Mouse (Mus musculus) E14TG2a.4 (cell line): ENCODE data around the gene Acsbg1.

Experiments used
- H3K27me3 ChIP-seq: 2 replicates; pipeline ENCODE4 v1.6.1; 2014; ENCODE audit warnings: low read length, control low read depth; ENCODE audit not compliant: insufficient read depth
- H3K36me3 ChIP-seq: 2 replicates; pipeline ENCODE4 v1.6.1; 2014; ENCODE audit warnings: low read length, control low read depth; ENCODE audit not compliant: insufficient read depth
- H3K4me1 ChIP-seq: replicated peaks from 2 replicates; pipeline ENCODE4 v1.6.1; 2014; ENCODE audit warnings: low read depth, low read length, control low read depth
- H3K4me3 ChIP-seq: replicated peaks from 2 replicates; pipeline ENCODE4 v1.5.1; 2014; ENCODE audit warnings: mild to moderate bottlenecking, low read length
- H3K9me3 ChIP-seq: 2 replicates; pipeline ENCODE4 v1.6.1; 2014; ENCODE audit warnings: low read length, control low read depth
- CTCF ChIP-seq: conservative IDR thresholded peaks from 2 replicates; pipeline ENCODE4 v1.5.1; 2014; ENCODE audit warnings: low read length
- NANOG ChIP-seq: IDR thresholded peaks from 2 replicates; pipeline ENCODE4 v1.6.1; 2014; ENCODE audit warnings: borderline replicate concordance, low read length, mixed read lengths
- POU5F1 ChIP-seq: IDR thresholded peaks from 2 replicates; pipeline ENCODE4 v1.6.1; 2014; ENCODE audit warnings: low read length, borderline replicate concordance

Gene Acsbg1

GRCm38 (mm10) chr9:54656402-54656801 lies 5.3 kb downstream of the Acsbg1 start:
- TF ChIP-seq CTCF (no peak), POU5F1 (no peak), NANOG (no peak)
- no peaks in the 10 kb centered on the region for H3K9me3 ChIP-seq
- no peaks in the 10 kb centered on the region for H3K36me3 ChIP-seq
- H3K4me3 ChIP-seq: no peak overlapping the region
- H3K27me3 ChIP-seq: peaks cover 6% of the 10 kb centered on the region; the same call in 1 of the 2 replicates
- peaks cover 2% of the 10 kb centered on the region for H3K4me1 ChIP-seq

- Histone ChIP-seq H3K4me3 (no peak overlapping the region), H3K36me3 (no peaks in the 10 kb centered on the region), H3K27me3 (0 out of 2 replicates have a peak, but pooled peaks cover 4% of the 10 kb centered on the region), H3K4me1 (no peaks in the 10 kb centered on the region), H3K9me3 (no peaks in the 10 kb centered on the region)
- no peak for TF ChIP-seq NANOG
- TF ChIP-seq POU5F1: no peak
- TF ChIP-seq CTCF: no peak
Measured at GRCm38 (mm10) chr9:54655846-54656245, 5.8 kb downstream of the Acsbg1 start.

GRCm38 (mm10) chr9:54652778-54653177 lies 8.9 kb downstream of the Acsbg1 start:
- Histone ChIP-seq H3K9me3 (no peaks in the 10 kb centered on the region), H3K27me3 (peaks cover 3% of the 10 kb centered on the region; the same call in 1 of the 2 replicates), H3K36me3 (no peaks in the 10 kb centered on the region), H3K4me1 (no peaks in the 10 kb centered on the region), H3K4me3 (no peak overlapping the region)
- TF ChIP-seq CTCF: no peak
- TF ChIP-seq NANOG: no peak
- no peak for TF ChIP-seq POU5F1

- no peak overlapping the region for H3K4me3 ChIP-seq
- H3K9me3 ChIP-seq: no peaks in the 10 kb centered on the region
- H3K4me1 ChIP-seq: no peaks in the 10 kb centered on the region
- H3K36me3 ChIP-seq: no peaks in the 10 kb centered on the region
- H3K27me3 ChIP-seq: peaks cover 12% of the 10 kb centered on the region
- TF ChIP-seq POU5F1: no peak
- no peak for TF ChIP-seq CTCF
- TF ChIP-seq NANOG: no peak
Measured at GRCm38 (mm10) chr9:54649360-54649759, 12.3 kb downstream of the Acsbg1 start.

GRCm38 (mm10) chr9:54647456-54647855 lies 14.2 kb downstream of the Acsbg1 start:
- Histone ChIP-seq H3K9me3 (no peaks in the 10 kb centered on the region), H3K4me3 (no peak overlapping the region), H3K27me3 (peaks cover 12% of the 10 kb centered on the region), H3K4me1 (no peaks in the 10 kb centered on the region; the same call in 1 of the 2 replicates), H3K36me3 (no peaks in the 10 kb centered on the region)
- no peak for TF ChIP-seq POU5F1
- no peak for TF ChIP-seq NANOG
- no peak for TF ChIP-seq CTCF

GRCm38 (mm10) chr9:54646252-54646651 lies 15.4 kb downstream of the Acsbg1 start:
- Histone ChIP-seq H3K9me3 (no peaks in the 10 kb centered on the region), H3K4me3 (no peak overlapping the region), H3K4me1 (no peaks in the 10 kb centered on the region; the same call in 1 of the 2 replicates), H3K27me3 (peaks cover 12% of the 10 kb centered on the region), H3K36me3 (no peaks in the 10 kb centered on the region)
- TF ChIP-seq NANOG: no peak
- no peak for TF ChIP-seq POU5F1
- no peak for TF ChIP-seq CTCF

- Histone ChIP-seq H3K4me1 (no peaks in the 10 kb centered on the region; the same call in 1 of the 2 replicates), H3K36me3 (no peaks in the 10 kb centered on the region), H3K9me3 (no peaks in the 10 kb centered on the region), H3K27me3 (peaks cover 12% of the 10 kb centered on the region), H3K4me3 (no peak overlapping the region)
- no peak for TF ChIP-seq POU5F1
- no peak for TF ChIP-seq NANOG
- no peak for TF ChIP-seq CTCF
Measured at GRCm38 (mm10) chr9:54645530-54645929, 16.1 kb downstream of the Acsbg1 start.

GRCm38 (mm10) chr9:54643179-54643578 lies 18.5 kb downstream of the Acsbg1 start:
- H3K9me3 ChIP-seq: no peaks in the 10 kb centered on the region
- no peak for TF ChIP-seq POU5F1
- TF ChIP-seq NANOG: no peak
- no peak overlapping the region for H3K4me3 ChIP-seq
- no peaks in the 10 kb centered on the region; the same call in 1 of the 2 replicates for H3K4me1 ChIP-seq
- no peaks in the 10 kb centered on the region for H3K36me3 ChIP-seq
- H3K27me3 ChIP-seq: peaks cover 17% of the 10 kb centered on the region

- H3K27me3 ChIP-seq: peaks cover 12% of the 10 kb centered on the region
- no peak overlapping the region for H3K4me3 ChIP-seq
- no peaks in the 10 kb centered on the region for H3K36me3 ChIP-seq
- TF ChIP-seq CTCF: no peak
- no peak for TF ChIP-seq POU5F1
- TF ChIP-seq NANOG: no peak
- no peaks in the 10 kb centered on the region for H3K9me3 ChIP-seq
- no peaks in the 10 kb centered on the region; the same call in 1 of the 2 replicates for H3K4me1 ChIP-seq
Measured at GRCm38 (mm10) chr9:54642556-54642955, 19.1 kb downstream of the Acsbg1 start.
